Mouse (Mus musculus) hindbrain, embryonic 16.5 days (tissue): ENCODE data around the gene Tead1. TPM values are rescaled to one million over a fixed set of nuclear protein-coding genes. Genes with fewer than 3 reads are reported as not detected.
A peak's percentile ranks its signal among the peaks of the same experiment; 100 is the strongest.

Source experiments
- ATAC-seq: fragments of 200-750 bp; cut with Nextera tagmentation; 2 replicates; pipeline ENCODE4 v1.8.0; 2017; ENCODE audit warnings: moderate TSS enrichment, moderate library complexity
- H3K27ac ChIP-seq: fragments of 300-500 bp; sonication (generic); 2 replicates; pipeline ENCODE4 v1.5.1; 2014; ENCODE audit warnings: low read depth, mild to moderate bottlenecking, control low read depth, low read length, moderate library complexity
- H3K27me3 ChIP-seq: fragments of 300-500 bp; sonication (generic); replicated peaks from 2 replicates; pipeline ENCODE4 v1.6.1; 2014; ENCODE audit warnings: low read length; ENCODE audit not compliant: control insufficient read depth, insufficient read depth
- H3K36me3 ChIP-seq: fragments of 300-500 bp; sonication (generic); 2 replicates; pipeline ENCODE4 v1.6.1; 2014; ENCODE audit warnings: mild to moderate bottlenecking, low read length, moderate library complexity, mixed read lengths; ENCODE audit not compliant: control insufficient read depth, insufficient read depth
- H3K4me1 ChIP-seq: fragments of 300-500 bp; sonication (generic); 2 replicates; pipeline ENCODE4 v1.6.1; 2014; ENCODE audit warnings: low read depth, low read length; ENCODE audit not compliant: control insufficient read depth, insufficient read depth
- H3K4me2 ChIP-seq: fragments of 300-500 bp; sonication (generic); 2 replicates; pipeline ENCODE4 v1.6.1; 2014; ENCODE audit warnings: mild to moderate bottlenecking, low read length, control low read depth, moderate library complexity
- H3K4me3 ChIP-seq: fragments of 300-500 bp; sonication (generic); 2 replicates; pipeline ENCODE4 v1.5.1; 2014; ENCODE audit warnings: mild to moderate bottlenecking, low read length, control low read depth, moderate library complexity
- H3K9ac ChIP-seq: fragments of 300-500 bp; sonication (generic); 2 replicates; pipeline ENCODE4 v1.6.1; 2014; ENCODE audit warnings: low read depth, mild to moderate bottlenecking, control low read depth, low read length, moderate library complexity
- H3K9me3 ChIP-seq: fragments of 300-500 bp; sonication (generic); 2 replicates; pipeline ENCODE4 v1.6.1; 2014; ENCODE audit warnings: mild to moderate bottlenecking, low read length, moderate library complexity; ENCODE audit not compliant: control insufficient read depth
- WGBS: fragments of 180-500 bp; shearing (Covaris S2); extraction: QIAGEN DNeasy Blood & Tissue Kit; methylation state at CpG from one replicate; pipeline ENCODE4 v1.1.7; 2014; 5-methylcytosine and 5-hydroxymethylcytosine counted together
- polyA plus RNA-seq: library from polyadenylated mRNA; unstranded; fragments of >200 nt; fragmentation: Nextera tagmentation; extraction: Ambion mirVana; gene quantifications from 2 replicates; pipeline ENCODE4 v1.2.1, GENCODE M21; 2015

Gene Tead1
- polyA plus RNA-seq, 1 experiment from 2014 or later, result 12.1 TPM

DNA sequence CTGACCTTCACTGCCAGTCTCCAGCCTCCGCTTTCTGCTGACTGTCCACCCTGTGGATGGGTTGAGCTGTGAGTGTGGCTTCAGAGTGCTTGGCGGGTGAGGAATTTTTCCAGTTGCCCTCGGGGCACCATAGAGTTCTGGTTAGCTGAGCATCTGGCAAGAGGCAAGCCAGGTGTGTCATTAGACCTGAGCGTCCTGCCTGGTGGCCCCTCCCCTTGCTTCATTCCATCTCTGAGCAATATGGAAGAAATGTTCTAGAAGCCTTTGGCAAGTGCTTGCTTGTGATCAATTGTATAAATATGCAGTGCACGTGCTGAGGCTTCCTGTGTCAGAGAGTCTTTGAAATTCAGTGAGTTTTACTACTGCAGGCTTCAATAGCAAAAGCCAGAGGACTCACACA, 21.0 kb downstream of the Tead1 start:
- Histone ChIP-seq H3K4me3 (no peak overlapping the region), H3K9ac (no peak overlapping the region), H3K4me2 (no peak overlapping the region), H3K4me1 (peaks cover 23% of the 10 kb centered on the region), H3K27ac (no peak overlapping the region), H3K9me3 (no peaks in the 10 kb centered on the region), H3K36me3 (no peaks in the 10 kb centered on the region), H3K27me3 (no peaks in the 10 kb centered on the region)
- WGBS, result 48% methylated on average over 5 of the region's 5 CpGs
- no peak for ATAC-seq

DNA sequence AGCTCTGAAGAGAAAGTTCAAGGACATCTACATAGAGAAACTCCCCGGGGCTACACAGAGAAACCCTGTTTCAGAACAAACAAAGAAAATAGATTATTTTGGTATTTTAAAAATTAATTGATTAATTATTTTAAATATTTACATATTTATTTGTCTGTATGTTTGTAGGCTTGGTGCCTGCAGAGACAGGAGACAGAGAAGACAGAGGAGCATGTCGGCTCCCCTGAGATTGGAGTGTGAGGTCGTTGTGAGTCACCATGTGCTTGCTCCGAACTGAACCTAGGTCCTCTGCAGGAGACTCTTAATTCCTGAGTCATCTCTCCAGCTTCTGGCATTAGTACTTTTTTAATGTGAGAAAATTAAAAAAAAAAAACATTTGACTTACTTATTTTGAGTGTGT, 24.2 kb downstream of the Tead1 start:
- no peak overlapping the region for H3K4me3 ChIP-seq
- 84% methylated on average over 4 of the region's 4 CpGs for WGBS
- H3K9me3 ChIP-seq, result no peaks in the 10 kb centered on the region
- no peak overlapping the region for H3K27ac ChIP-seq
- ATAC-seq, result no peak
- H3K27me3 ChIP-seq, result no peaks in the 10 kb centered on the region
- peaks cover 3% of the 10 kb centered on the region for H3K4me1 ChIP-seq
- no peak overlapping the region for H3K4me2 ChIP-seq
- no peaks in the 10 kb centered on the region for H3K36me3 ChIP-seq
- H3K9ac ChIP-seq, result no peak overlapping the region

DNA sequence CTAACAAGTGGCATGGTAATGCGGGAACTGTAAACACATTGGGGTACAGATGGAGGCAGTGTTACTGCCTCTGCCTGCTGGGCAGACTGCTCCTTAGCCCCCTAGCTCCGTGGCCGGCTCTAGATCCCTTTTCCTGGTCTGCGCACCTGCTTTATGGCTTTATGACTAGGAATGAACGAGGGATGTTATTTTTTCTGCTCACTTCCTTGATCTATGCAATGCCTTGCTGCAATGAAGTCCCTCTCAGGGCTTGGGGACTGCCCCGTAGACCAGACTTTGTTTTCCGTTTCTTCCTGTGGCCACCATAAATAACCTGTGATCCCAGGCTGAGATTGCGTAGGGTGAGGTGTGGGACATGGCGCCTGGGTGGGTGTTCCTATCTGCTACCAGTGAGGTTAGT, 26.8 kb downstream of the Tead1 start:
- Histone ChIP-seq H3K9ac (no peak overlapping the region), H3K27me3 (no peaks in the 10 kb centered on the region), H3K4me3 (no peak overlapping the region), H3K36me3 (no peaks in the 10 kb centered on the region), H3K27ac (no peak overlapping the region), H3K4me1 (no peaks in the 10 kb centered on the region; the same call in 1 of the 2 replicates), H3K4me2 (no peak overlapping the region), H3K9me3 (no peaks in the 10 kb centered on the region)
- 76% methylated on average over 9 of the region's 9 CpGs for WGBS
- ATAC-seq, result no peak

DNA sequence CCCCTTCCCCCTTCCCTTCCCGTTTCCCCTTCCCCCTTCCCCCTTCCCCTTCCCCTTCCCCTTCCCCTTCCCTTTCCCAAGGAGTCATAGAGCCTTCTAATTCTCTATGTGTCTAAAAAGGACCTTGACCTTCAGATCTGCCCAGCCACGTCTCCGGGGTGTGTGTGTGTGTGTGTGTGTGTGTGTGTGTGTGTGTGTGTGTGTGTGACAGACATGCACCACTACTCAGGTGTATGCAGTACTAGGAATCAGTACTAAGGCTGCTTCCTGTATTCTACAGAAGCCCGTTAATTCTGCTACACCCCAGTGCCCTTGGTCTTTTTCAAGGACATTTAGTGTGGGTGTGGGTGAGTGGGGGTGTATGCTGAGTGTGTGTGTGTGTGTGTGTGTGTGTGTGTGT, 27.6 kb downstream of the Tead1 start:
- Histone ChIP-seq H3K4me3 (no peak overlapping the region), H3K9ac (no peak overlapping the region), H3K27me3 (no peaks in the 10 kb centered on the region), H3K9me3 (no peaks in the 10 kb centered on the region), H3K4me2 (no peak overlapping the region), H3K4me1 (no peaks in the 10 kb centered on the region; the same call in 1 of the 2 replicates), H3K36me3 (no peaks in the 10 kb centered on the region), H3K27ac (no peak overlapping the region)
- ATAC-seq, result no peak
- WGBS, result 83% methylated on average over 3 of the region's 4 CpGs

DNA sequence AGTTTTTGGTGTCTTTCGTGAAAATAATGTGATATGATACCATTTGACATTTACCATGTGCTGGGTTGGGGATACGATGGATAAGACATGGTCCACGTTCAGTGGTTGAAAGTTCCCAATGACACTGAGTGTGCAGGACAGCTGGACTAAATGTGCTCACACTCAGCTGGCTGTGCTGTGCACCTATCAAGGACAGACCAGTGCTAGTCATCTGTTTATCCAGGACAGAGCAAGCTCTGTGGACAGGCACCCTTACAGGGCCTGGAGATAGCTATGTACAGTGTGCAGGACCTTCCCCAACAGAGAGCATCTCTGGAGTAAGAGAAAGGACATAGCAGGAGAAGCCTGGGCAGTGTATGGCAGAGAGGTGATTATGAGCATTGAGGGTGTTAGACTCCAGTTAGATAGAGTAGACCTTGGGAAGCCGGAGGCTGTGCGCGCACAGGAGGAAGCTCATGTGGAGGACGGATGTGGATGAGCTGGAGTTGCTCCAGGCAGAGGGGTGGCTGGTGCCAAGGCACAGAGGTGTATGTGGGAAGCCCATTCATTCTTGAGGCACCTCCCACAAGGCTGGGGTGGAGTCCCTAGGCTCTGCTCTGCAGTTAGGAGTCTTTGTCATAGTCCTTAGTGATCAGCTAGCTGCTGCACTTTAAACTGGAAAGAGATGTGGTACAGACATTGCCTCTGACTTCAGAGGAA, 31.4 kb downstream of the Tead1 start:
- ATAC-seq, result peak; percentile 50; the same call in 1 of the 2 replicates
- Histone ChIP-seq H3K9me3 (no peaks in the 10 kb centered on the region), H3K36me3 (no peaks in the 10 kb centered on the region), H3K9ac (no peak overlapping the region), H3K4me2 (no peak overlapping the region), H3K27me3 (no peaks in the 10 kb centered on the region), H3K27ac (no peak overlapping the region), H3K4me1 (no peaks in the 10 kb centered on the region; the same call in 1 of the 2 replicates), H3K4me3 (no peak overlapping the region)
- 66% methylated on average over 7 of the region's 7 CpGs for WGBS

DNA sequence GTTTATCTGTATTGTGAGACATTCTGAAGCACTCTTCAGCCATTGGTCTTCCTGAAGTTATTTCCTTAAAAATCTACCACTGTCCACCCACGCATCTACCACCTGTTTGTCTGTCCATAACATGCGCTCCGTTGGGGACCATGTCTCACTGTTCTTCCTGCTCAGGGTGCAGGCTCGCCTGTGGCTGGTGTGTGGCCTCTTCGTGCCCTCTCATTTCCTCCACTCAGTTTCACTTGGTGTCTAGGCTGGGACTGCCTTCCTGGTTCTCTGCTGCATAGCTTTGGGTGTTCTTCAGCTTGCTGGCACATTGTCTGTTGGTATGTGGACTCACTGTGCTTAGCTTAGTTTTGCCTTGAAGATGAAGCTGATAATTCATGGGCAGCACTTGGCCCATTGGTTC, 32.9 kb downstream of the Tead1 start:
- H3K4me1 ChIP-seq, result 0 out of 2 replicates have a peak, but pooled peaks cover 3% of the 10 kb centered on the region
- no peaks in the 10 kb centered on the region for H3K27me3 ChIP-seq
- no peaks in the 10 kb centered on the region for H3K9me3 ChIP-seq
- ATAC-seq, result no peak
- no peaks in the 10 kb centered on the region for H3K36me3 ChIP-seq
- H3K4me2 ChIP-seq, result no peak overlapping the region
- WGBS, result 93% methylated on average over 5 of the region's 5 CpGs
- no peak overlapping the region for H3K27ac ChIP-seq
- no peak overlapping the region for H3K9ac ChIP-seq
- H3K4me3 ChIP-seq, result no peak overlapping the region

DNA sequence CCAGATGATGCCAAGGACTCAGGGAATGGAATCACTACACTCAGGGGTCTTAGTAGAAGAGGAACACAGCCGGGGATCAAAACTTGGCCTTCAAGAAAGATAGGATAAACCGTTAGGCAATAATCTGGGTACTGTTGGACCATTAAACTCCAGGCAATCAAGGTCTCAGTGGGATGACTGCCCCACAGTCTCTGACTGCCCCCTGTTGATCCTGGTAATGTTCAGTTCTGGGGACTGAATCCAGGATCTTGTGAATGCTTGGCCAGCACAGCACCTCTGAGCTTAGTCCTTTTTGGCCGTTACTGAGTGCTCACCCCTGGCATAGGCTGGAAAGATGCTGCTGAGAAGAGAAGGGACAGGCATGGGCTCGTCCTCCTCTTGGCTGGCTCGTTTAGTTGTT, 34.4 kb downstream of the Tead1 start:
- ATAC-seq, result no peak
- no peaks in the 10 kb centered on the region for H3K27me3 ChIP-seq
- H3K27ac ChIP-seq, result no peak overlapping the region
- H3K9ac ChIP-seq, result no peak overlapping the region
- no peak overlapping the region for H3K4me3 ChIP-seq
- 59% methylated on average over 5 of the region's 5 CpGs for WGBS
- H3K4me1 ChIP-seq, result peaks cover 14% of the 10 kb centered on the region
- H3K36me3 ChIP-seq, result no peaks in the 10 kb centered on the region
- H3K4me2 ChIP-seq, result no peak overlapping the region
- H3K9me3 ChIP-seq, result no peaks in the 10 kb centered on the region

DNA sequence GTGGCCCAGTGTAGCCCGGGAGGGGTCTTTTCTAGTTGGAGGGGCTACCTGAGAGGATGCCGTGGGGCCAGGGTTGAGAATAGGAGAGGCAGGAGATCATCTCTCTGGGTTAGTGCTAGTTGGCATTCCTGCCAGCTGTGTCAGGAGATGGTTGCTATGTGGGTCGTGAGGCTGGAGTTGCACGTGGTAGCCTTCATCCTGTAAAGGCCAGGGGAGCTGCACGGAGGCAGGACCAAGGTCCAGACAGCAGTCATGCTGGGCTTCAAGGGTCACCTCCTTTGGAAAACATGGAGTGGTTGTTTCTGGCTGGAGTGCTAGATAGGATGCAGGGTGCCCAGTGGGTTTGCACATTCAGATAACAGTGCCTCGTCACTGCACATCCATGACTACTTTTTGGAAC, 35.7 kb downstream of the Tead1 start:
- Histone ChIP-seq H3K4me3 (no peak overlapping the region), H3K4me1 (peaks cover 14% of the 10 kb centered on the region), H3K9ac (no peak overlapping the region), H3K9me3 (no peaks in the 10 kb centered on the region), H3K27ac (no peak overlapping the region), H3K36me3 (no peaks in the 10 kb centered on the region), H3K4me2 (no peak overlapping the region), H3K27me3 (no peaks in the 10 kb centered on the region)
- 72% methylated on average over 6 of the region's 6 CpGs for WGBS
- ATAC-seq, result no peak

DNA sequence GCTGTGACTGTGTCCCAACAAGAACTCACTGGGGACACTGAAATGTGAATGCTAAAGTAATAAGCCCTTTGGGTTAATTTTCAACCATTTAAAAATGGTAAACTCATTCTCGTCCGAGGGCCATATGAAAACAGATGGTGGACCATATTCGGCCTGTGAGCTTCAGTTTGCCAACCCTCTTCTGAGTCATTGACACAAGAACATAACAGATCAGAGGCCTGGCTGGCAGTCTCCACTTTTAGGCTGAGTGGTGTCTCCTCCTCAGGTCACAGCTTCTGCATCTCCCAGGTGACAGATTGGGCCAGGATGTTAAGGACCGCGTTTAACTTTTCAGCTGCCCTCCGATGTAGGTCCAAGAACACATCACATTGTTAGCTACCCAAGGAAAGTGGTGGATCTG, 37.6 kb downstream of the Tead1 start:
- peaks cover 28% of the 10 kb centered on the region for H3K4me1 ChIP-seq
- no peak overlapping the region for H3K27ac ChIP-seq
- H3K36me3 ChIP-seq, result no peaks in the 10 kb centered on the region
- WGBS, result 77% methylated on average over 6 of the region's 6 CpGs
- no peak overlapping the region for H3K9ac ChIP-seq
- H3K9me3 ChIP-seq, result no peaks in the 10 kb centered on the region
- no peak overlapping the region for H3K4me3 ChIP-seq
- no peaks in the 10 kb centered on the region for H3K27me3 ChIP-seq
- no peak overlapping the region for H3K4me2 ChIP-seq
- ATAC-seq, result no peak
